Mouse (Mus musculus) embryo, embryonic 9.5 days (tissue): ENCODE results near the gene Klf11.
"Not testable (repeated sequence)": the region's sequence is repeated elsewhere in the genome, so short reads cannot be mapped to it uniquely, and the experiment has no call there.

Experiments
- DNase-seq: peaks from one replicate; pipeline ENCODE4 v3.0.0-alpha.2; 2017; ENCODE audit errors: extremely low spot score

Klf11 gene

DNA sequence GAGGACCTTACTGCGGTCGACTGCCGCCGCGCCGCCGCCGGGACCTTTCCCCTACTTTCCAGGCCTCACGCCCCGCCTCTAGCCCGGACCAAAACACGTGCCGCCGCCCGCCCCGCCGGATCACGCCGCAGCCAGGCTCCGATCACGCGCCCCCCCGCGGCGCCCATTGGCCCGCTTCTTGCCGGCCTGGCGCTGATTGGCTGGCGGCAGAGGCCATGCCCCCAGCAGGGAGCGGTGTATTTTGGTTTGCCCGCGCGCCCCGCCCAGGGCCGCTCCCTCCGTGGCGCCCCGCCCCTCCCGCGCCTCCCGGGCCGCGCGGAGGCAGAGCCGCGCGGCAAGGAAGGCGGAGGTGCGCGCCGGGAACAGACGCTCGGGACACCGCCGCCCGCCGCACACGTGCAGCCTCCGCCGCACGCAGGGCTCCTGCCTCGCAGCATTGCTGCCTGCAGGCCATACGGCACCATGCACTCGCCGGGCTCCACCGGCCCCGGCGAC lies at the start of gene Klf11:
Gene Klf11, plus strand, starts transcription at position 212 of the 495 bp plus-strand sequence.
- DNase-seq, result peak; percentile 99

DNA sequence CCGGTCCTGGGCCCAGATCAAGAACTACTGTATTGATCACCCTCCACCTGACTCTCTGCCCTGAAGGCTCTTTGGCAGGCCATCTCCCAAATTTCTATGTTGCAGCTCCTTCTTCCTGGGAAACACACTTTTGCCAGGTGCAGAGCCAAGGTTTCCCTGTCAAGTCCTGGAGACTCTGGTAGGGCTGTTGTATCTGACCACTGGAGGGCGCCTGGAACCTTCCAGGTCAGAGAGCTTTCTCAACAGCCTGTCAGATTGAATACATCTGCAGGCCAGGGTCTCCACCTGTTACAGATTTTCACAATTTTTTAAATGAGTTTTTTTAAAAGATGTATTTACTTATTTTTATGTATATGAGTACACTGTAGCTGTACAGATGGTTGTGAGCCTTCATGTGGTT lies 47.8 kb upstream of the Klf11 start:
- DNase-seq, result peak; percentile 61

- no peak for DNase-seq
These were observed 44.9 kb upstream of the Klf11 start for GRCm38 (mm10) chr12:24606166-24606565.

GRCm38 (mm10) chr12:24612591-24612990 lies 38.5 kb upstream of the Klf11 start:
- DNase-seq, result no peak

DNA sequence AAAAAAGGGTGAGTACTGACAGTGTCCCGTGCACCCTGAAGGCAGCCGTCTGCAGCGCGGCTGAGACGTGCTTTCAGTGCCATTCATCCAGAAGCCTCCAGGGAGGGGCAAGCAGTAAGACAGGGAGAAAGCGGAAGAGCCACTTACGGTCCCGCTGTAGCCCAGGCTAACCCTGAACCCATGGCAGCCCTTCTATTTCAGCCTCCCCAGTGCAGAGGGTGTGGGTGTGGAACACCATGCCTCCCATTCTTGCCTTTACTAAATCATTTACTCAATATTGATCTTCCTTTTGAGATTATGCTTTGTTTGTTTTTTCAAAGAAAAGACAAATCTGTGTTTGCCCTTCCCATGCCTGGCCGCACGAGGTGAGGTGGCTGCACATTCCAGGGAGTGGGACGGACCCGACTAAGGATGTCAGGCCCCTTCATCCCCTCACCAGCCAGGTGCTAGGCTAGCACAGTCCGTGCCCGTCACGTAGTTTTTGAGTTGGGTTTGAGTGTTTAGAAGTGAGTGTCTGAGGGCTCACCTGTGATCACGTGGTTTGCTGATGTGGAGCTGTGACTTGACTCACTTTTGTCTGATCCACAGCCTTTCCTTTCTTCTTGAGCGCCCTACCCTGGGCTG lies 36.5 kb upstream of the Klf11 start:
- DNase-seq, result no peak

GRCm38 (mm10) chr12:24615140-24615539 lies 35.9 kb upstream of the Klf11 start:
- DNase-seq, result no peak

DNA sequence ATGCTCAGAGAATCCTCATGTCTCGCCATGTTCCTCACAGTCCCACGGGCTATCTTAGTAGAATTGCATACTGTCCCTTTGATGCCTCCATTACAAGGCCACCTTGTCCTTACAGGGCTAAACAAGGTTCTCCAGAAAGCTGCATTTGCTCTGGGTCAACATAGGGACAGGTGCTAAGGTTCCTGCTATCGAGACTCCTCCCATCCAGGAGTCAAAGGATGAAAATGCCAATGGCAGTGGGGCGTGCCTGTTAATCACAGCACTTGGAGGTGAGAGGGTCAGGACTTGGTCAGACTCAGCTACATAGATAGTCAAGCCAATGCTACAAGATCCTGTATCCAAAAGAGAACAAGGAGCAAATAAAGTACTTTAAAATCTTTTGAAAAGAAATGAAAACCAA lies 31.6 kb upstream of the Klf11 start:
- DNase-seq, result no peak

DNA sequence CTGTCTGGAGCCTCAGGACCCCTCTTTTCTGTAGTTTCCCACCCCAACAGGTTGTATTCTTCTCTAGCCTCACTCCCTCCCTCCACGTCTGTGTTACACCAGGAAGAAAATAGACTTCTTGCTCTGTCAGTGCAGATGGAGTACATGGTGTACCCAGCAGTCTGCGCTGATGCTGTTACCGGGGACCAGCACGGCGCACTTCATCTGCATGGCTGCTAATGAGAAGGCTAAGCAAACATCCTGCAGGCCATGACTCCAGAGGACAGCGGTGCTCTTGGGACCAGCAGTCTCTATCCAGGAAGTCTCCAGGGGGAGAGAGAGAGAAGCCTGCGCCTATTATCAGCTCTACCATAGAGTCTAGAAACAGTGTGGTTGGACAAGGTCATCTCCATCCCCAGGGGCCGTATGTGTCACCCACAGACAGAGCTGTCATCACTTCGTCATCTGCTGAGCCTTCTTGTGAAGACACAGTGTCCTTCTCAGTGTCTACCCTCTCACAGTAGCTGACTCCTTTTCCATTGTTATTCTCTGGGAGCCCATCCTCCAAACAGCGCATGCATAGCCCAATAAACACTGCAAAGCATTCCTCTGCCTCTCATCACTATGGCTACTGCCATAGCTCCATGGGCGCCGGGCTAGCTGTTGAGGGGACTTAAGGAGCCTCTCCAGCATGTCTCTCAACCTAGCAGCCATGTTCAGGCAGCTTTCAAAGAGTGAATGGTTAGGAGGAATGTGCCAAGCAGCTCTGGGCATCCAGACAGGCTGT lies 27.4 kb upstream of the Klf11 start:
- DNase-seq, result peak; percentile 20

- no peak for DNase-seq
These were observed 24.7 kb upstream of the Klf11 start for GRCm38 (mm10) chr12:24626401-24626800.

DNA sequence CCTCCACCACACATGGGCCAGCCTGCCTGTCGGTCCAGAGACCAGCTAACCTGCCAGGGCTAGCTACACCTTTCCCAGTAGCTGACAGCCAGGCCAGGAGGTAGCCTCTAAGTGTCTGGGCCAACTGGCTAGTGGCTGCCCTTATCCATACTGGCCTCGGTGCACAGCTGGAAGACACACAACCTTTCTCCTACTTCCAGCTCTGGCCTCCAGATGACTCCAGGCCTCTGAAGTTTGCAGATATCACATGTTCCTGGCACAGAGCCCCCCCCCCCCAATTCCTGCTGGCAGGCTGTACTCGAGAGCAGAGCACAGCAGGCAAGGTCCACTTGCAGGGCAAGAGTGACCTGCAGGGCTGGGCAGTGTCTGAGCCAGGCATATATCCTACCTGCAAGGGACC lies 23.9 kb upstream of the Klf11 start:
- DNase-seq, result no peak

- DNase-seq, result no peak
These were observed 20.9 kb upstream of the Klf11 start for GRCm38 (mm10) chr12:24630220-24630619.

DNA sequence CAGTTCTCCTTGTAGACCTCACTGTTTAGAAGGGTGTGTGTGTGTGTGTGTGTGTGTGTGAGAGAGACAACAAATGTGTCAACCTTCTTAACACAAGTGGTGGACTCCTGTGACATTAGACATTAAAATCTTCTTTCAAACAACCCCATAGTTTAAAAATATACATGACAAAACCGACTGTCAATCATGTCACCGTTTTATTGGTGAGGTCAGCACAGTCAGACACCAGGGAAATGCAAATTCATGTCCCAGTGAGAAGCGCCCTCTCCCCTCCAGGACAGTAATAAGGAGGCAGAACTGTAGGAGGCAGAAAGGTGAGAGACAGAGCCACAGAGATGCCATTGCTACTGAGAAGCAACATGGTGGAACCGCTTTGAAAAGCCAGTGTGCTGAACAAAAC lies 18.7 kb upstream of the Klf11 start:
- DNase-seq, result no peak

- DNase-seq, result no peak
These were observed 17.3 kb upstream of the Klf11 start for GRCm38 (mm10) chr12:24633753-24634191.

DNA sequence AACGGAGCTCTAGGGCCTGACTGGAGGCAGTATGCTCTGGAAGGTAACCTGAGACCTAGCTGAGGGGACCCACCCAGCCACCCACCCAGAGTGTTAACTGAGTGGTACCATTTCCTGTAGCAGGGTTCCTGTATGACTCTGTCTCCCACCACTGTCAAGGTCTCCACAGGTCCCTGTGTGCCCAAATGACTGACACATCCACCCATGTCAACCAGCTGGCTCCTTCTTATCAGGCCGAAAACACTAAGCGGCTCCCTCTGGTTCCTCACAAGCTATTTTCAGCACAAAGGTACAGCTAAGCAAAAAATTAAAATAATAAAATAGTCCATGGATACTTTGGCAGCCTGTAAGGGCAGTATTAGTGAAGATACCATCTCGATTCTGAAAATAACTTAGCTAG lies 16.9 kb upstream of the Klf11 start:
- DNase-seq, result no peak

DNA sequence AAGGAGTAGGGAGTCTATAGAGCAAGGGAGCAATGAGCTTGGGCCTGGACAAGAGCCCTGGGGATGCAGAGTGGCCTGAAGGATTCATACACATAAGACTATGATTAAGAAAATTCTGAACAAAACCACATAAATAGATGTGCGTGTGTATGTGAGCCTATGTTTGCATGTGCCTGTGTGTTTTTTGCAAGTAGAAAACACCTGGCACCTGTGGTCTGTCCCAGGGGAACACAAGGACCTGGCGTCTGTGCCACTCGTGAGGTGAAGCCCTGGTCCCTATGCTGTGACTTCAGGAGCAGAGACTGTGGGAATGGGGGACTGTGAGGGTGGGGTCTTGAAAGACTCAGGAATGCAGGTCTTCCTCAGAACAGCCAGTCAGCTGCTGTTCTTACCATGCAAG lies 16.4 kb upstream of the Klf11 start:
- no peak for DNase-seq

- DNase-seq, result not testable (repeated sequence)
These were observed 12.3 kb upstream of the Klf11 start for GRCm38 (mm10) chr12:24638787-24639186.

DNA sequence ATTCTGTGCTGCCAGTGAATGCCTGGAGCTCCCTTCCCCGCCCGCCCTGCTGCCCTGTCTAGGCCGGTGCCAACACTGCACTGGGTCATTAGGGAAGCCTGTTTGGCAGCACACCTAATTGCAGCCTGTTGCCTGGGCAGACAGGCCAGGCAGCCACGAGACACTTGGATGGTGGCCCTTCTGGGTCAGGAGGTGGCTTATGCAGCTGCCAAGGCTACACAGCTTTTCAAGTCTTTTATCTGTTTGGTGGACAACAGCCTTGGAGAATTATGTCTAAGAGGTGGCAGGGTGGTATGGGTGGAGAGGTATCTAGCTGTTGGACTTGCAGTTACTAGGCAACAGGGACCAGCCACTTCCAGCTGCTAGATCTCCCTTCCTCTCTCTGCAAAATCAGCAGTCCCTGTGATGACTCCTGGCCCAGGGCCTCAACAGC lies 8.7 kb upstream of the Klf11 start:
- no peak for DNase-seq

GRCm38 (mm10) chr12:24644125-24644571 lies 6.9 kb upstream of the Klf11 start:
- no peak for DNase-seq

DNA sequence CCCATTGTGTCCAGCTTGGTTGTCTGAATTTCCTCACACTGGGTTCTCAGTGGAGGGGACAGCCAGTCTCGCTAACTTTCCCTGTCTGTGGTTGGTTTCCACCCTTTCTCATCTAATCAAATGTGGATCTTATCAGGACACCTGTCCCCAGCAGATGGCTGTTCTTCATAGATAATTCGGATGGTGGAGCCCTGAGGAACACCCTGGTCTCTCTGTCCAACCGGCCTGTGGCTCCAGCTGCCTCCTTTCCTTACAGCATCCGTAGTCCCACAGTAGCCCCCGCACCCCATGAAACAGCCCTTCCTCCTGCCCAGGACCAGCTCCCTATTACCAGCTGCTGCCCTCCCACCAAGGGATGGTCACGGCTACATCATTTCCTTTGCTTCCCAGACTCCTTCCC lies 5.2 kb upstream of the Klf11 start:
- DNase-seq, result no peak

GRCm38 (mm10) chr12:24648094-24648493 lies 3.0 kb upstream of the Klf11 start:
- DNase-seq, result no peak

DNA sequence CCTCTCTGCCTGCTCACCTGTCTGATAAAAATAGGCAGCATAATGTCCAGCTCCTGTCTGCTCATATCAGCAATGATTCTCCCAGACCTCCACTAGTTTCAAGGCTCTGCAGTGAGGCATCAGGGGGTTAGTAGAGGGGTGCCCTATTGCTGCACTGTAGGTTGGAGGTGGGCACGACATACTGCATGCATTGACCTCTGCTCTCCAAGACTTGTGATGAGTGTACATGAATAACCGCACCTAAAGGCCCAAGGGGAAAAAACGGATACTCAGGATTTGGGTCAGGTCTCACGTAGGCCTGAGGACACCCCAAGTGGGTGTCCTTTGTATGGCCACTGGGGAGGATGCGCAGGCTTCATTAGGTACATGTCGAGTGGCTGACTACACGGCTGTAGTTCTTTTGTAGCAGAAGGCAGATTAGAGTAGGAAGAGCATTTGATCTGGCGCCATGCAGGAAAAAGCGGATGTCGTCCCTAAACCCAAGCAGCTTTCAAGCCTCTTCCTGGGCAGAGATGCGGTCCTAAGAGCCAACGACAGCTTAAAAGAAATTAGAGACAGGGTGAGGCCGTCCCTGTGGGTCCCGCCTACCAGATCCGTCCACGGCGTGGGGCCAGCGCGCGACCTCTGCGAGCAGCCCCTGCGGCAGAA lies 535 bp upstream of the Klf11 start:
- no peak for DNase-seq

DNA sequence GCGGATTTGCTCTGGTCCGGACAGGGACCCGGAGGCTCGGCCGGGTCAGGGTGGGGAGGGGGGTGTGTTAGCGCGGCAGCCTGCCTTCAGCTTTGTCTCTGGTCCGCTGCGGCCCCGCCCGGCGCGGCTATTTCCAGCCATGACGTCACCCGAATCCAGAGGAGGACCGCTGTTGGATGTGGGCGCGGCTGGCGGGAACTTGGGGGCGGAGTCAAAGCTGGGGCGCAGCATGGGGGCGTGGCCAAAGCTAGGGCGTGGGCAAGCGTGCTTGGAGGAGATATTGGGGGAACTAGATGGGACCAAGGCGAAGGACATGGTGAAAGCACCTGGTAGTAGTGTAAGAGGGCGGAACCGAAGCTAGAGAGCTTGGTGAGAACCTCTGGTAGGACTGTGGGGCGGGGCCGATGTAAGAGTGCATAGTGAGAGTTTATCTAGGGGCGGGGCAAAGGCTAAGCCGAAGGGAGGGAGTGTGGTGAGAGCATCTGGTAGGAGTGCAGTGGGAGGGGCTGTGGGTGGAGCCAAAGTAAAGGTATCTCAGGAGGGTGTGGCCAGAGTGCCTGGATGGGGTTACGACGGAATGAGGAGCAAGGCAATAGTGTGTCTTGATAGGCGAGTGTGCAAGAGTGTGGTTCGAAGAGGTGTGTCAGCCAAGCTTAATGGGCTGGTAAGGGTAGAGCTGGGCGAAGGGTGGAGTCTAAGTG lies 718 bp downstream of the Klf11 start:
- DNase-seq, result peak; percentile 99
